ENCODE assay signal across 18 mouse cellular contexts in genomic region chr2:18381662-18382061, GRCm38 (mm10). TPM values are rescaled to one million over a fixed set of nuclear protein-coding genes. Genes with fewer than 3 reads are reported as not detected.
DNase-seq lines count a peak whose midpoint lies in the region; ATAC-seq lines count a peak whose summit lies in the region.
"Had no signal": no experiment of that assay in that cellular context is flagged by ENCODE, and none has a peak within 500 bp of the region (broad histone marks: within the 10 kb centered on the region; RNA-seq: fewer than 3 reads in every experiment).

No protein-coding gene starts in this region.

- H3K9ac ChIP-seq in hindbrain, embryonic 14.5 days = no peak overlapping the region
- no peak overlapping the region for H3K9ac ChIP-seq in hindbrain, embryonic 13.5 days
- H3K9ac ChIP-seq: heart, embryonic 15.5 days; stomach, embryonic 15.5 days had no signal

- no peaks in the 10 kb centered on the region for H3K36me3 ChIP-seq in hindbrain, embryonic 14.5 days (replicated peaks; ENCODE audit: control insufficient read depth, insufficient read depth)
- H3K36me3 ChIP-seq in hindbrain, embryonic 13.5 days = no peaks in the 10 kb centered on the region
- H3K36me3 ChIP-seq: heart, embryonic 15.5 days; stomach, embryonic 15.5 days had no signal

- no peaks in the 10 kb centered on the region for H3K9me3 ChIP-seq in hindbrain, embryonic 14.5 days (ENCODE audit: control insufficient read depth, low read length)
- H3K9me3 ChIP-seq in hindbrain, embryonic 13.5 days = no peaks in the 10 kb centered on the region
- H3K9me3 ChIP-seq: heart, embryonic 15.5 days; stomach, embryonic 15.5 days had no signal

- no peaks in the 10 kb centered on the region for H3K27me3 ChIP-seq in hindbrain, embryonic 14.5 days (ENCODE audit: control insufficient read depth, insufficient read depth, low read length)
- no peaks in the 10 kb centered on the region for H3K27me3 ChIP-seq in hindbrain, embryonic 13.5 days
- H3K27me3 ChIP-seq: heart, embryonic 15.5 days; stomach, embryonic 15.5 days had no signal

- no peak overlapping the region for H3K4me2 ChIP-seq in hindbrain, embryonic 14.5 days (replicated peaks)
- H3K4me2 ChIP-seq in hindbrain, embryonic 13.5 days = no peak overlapping the region
- H3K4me2 ChIP-seq: heart, embryonic 15.5 days; stomach, embryonic 15.5 days had no signal

- H3K27ac ChIP-seq in hindbrain, embryonic 14.5 days = no peak overlapping the region
- H3K27ac ChIP-seq in hindbrain, embryonic 13.5 days = no peak overlapping the region
- H3K27ac ChIP-seq: heart, embryonic 15.5 days; stomach, embryonic 15.5 days had no signal

- H3K4me1 ChIP-seq in hindbrain, embryonic 14.5 days (replicated peaks; ENCODE audit: control insufficient read depth, insufficient read depth, low read length) = no peaks in the 10 kb centered on the region
- H3K4me1 ChIP-seq in hindbrain, embryonic 13.5 days (replicated peaks) = no peaks in the 10 kb centered on the region
- H3K4me1 ChIP-seq: heart, embryonic 15.5 days; stomach, embryonic 15.5 days had no signal

- ATAC-seq in hindbrain, embryonic 14.5 days (ENCODE audit: low FRiP score) = no peak
- no peak; the same call in 1 of the 2 replicates for ATAC-seq in hindbrain, embryonic 13.5 days (ENCODE audit: low FRiP score)
- peak; percentile 42 for ATAC-seq in common myeloid progenitor, adult 5-6 weeks (replicated peaks; ENCODE audit: low read depth, poor library complexity, severe bottlenecking)
- no peak; the same call in 1 of the 2 replicates for ATAC-seq in megakaryocyte progenitor cell, adult 5-6 weeks (replicated peaks; ENCODE audit: poor library complexity)
- no peak for ATAC-seq in erythroid progenitor cell, adult 5-6 weeks (replicated peaks; ENCODE audit: low FRiP score, poor library complexity, severe bottlenecking)
- ATAC-seq: forebrain, embryonic 16.5 days had no signal

- no peak overlapping the region for H3K4me3 ChIP-seq in hindbrain, embryonic 14.5 days (replicated peaks; ENCODE audit: low read length)
- H3K4me3 ChIP-seq in hindbrain, embryonic 13.5 days = no peak overlapping the region
- H3K4me3 ChIP-seq: heart, embryonic 15.5 days; stomach, embryonic 15.5 days had no signal

- peak; percentile 62 for DNase-seq in hindbrain, embryonic 14.5 days (ENCODE audit: low spot score)
- DNase-seq in thymus, postnatal 0 days (ENCODE audit: low spot score) = peak; percentile 38
- DNase-seq in thymus, postnatal 36 days = no peak
- DNase-seq in urinary bladder, postnatal 4 days (ENCODE audit: low spot score in 2 of 2) = no peak
- DNase-seq: cerebellum, adult 8-10 months; gastrocnemius, postnatal 36 days; kidney, postnatal 25 days; liver; lung, postnatal 14 days; right cerebral cortex, postnatal 14 days; thymus, postnatal 4 days had no signal

RNA-seq across cellular contexts. Expression of gene Dnajc1, which starts 11.0 kb away (rescaled TPM):
- 16.8 and 20.9 TPM in 2 replicates for polyA plus RNA-seq in hindbrain, embryonic 14.5 days (2014; fragmentation: Nextera tagmentation; extraction: Ambion mirVana)
- 22.3 and 24.3 TPM in 2 replicates for polyA plus RNA-seq in hindbrain, embryonic 13.5 days (2015; fragmentation: Nextera tagmentation; extraction: Ambion mirVana)
- polyA plus RNA-seq in thymus, postnatal 0 days (2015; fragmentation: Nextera tagmentation; extraction: Ambion mirVana) = 47.4 and 51.1 TPM in 2 replicates
- 67.4 and 67.8 TPM in 2 replicates for total RNA-seq in common myeloid progenitor, adult 5-6 weeks (2017)
- total RNA-seq in megakaryocyte progenitor cell, adult 5-6 weeks (2015) = 13.4 and 19.9 TPM in 2 replicates
- total RNA-seq in megakaryocyte progenitor cell, adult 5-6 weeks (2017) = 47.2 and 54.5 TPM in 2 replicates
- 2.5 and 8.3 TPM in 2 replicates for total RNA-seq in erythroid progenitor cell, adult 5-6 weeks (2015; ENCODE audit: low replicate concordance)
- 7.2 and 14.9 TPM in 2 replicates for total RNA-seq in erythroid progenitor cell, adult 5-6 weeks (2017; ENCODE audit: low replicate concordance)

Comparison
In these comparisons a context has a peak if more than half of its experiments do, and no peak if none do; other contexts are left out.
1. DNase-seq: peak in hindbrain, embryonic 14.5 days (single experiment) and thymus, postnatal 0 days (single experiment); none in thymus, postnatal 36 days (0 of 2) and urinary bladder, postnatal 4 days (0 of 2).